Mouse (Mus musculus): ENCODE data around the gene Klhl28. TPM values are rescaled to one million over a fixed set of nuclear protein-coding genes. Genes with fewer than 3 reads are reported as not detected.
A peak's percentile ranks its signal among the peaks of the same experiment; 100 is the strongest.

Gene Klhl28
- polyA plus RNA-seq, 1 experiment from 2014 or later, result 24.9 TPM

DNA sequence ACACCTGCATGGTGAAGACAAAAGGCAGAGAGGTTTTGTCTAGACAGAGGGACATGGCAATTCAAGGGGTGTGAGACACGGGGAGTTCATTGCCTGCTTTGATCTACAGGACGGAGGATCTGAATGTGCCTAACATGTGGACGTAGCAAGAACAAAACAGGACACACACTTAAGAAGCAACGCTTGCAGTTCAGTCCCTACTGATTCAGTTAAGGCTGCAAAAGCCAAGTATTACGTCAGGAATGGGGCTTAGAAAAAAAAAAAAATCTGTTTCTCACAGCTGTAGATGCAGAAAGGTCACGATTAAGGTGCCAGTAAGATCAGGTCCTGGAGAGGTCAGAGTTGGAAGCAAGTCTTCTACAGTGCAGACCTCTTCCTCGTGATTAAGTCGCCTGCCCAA is 62.1 kb downstream of the Klhl28 start:
- no peak overlapping the region for H3K27ac ChIP-seq (ENCODE audit: low read depth, low read length)
- H3K4me1 ChIP-seq (replicated peaks; ENCODE audit: control insufficient read depth, insufficient read depth, low read length), result no peaks in the 10 kb centered on the region
- ATAC-seq (ENCODE audit: low FRiP score) (no peak), DNase-seq (ENCODE audit: low spot score) (no peak)
- no peaks in the 10 kb centered on the region for H3K27me3 ChIP-seq (ENCODE audit: control insufficient read depth, insufficient read depth, low read length)
- H3K9me3 ChIP-seq (ENCODE audit: control insufficient read depth, low read length), result no peaks in the 10 kb centered on the region
- H3K36me3 ChIP-seq (ENCODE audit: control insufficient read depth, insufficient read depth, low read length), result no peaks in the 10 kb centered on the region
- no peak overlapping the region for H3K9ac ChIP-seq (ENCODE audit: low read depth, low read length)
- H3K4me2 ChIP-seq (replicated peaks; ENCODE audit: low read depth, low read length), result no peak overlapping the region
- no peak overlapping the region for H3K4me3 ChIP-seq (ENCODE audit: low read depth, low read length)
- WGBS, result 56% methylated on average over 8 of the region's 8 CpGs

DNA sequence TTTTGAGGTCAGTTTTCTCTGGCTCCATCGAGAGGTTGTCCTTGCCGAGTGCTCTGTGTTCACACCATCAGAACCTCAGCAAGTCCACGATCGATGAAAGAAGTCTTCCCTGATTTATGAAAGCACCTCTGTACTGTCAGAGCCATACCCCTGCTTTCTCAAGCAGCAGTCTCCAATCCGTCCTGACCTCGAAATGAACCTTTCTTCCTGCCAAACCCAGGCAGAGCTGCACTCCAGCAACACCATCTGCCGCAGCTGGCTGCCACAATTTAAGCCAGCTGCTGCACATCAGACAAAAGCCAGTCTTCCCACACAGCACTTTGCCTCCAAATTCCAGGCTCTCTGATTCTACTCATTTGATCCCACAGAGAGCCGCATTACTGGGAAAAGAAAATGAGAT is 62.8 kb downstream of the Klhl28 start:
- Histone ChIP-seq H3K27ac (ENCODE audit: low read depth, low read length) (no peak overlapping the region), H3K9me3 (ENCODE audit: control insufficient read depth, low read length) (no peaks in the 10 kb centered on the region), H3K4me1 (replicated peaks; ENCODE audit: control insufficient read depth, insufficient read depth, low read length) (no peaks in the 10 kb centered on the region), H3K9ac (ENCODE audit: low read depth, low read length) (no peak overlapping the region), H3K36me3 (ENCODE audit: control insufficient read depth, insufficient read depth, low read length) (no peaks in the 10 kb centered on the region), H3K4me2 (replicated peaks; ENCODE audit: low read depth, low read length) (no peak overlapping the region), H3K4me3 (ENCODE audit: low read depth, low read length) (no peak overlapping the region), H3K27me3 (ENCODE audit: control insufficient read depth, insufficient read depth, low read length) (no peaks in the 10 kb centered on the region)
- WGBS, result 44% methylated on average over 8 of the region's 8 CpGs
- ATAC-seq (ENCODE audit: low FRiP score) (peak; percentile 53; the same call in 1 of the 2 replicates), DNase-seq (ENCODE audit: low spot score) (peak; percentile 53)

DNA sequence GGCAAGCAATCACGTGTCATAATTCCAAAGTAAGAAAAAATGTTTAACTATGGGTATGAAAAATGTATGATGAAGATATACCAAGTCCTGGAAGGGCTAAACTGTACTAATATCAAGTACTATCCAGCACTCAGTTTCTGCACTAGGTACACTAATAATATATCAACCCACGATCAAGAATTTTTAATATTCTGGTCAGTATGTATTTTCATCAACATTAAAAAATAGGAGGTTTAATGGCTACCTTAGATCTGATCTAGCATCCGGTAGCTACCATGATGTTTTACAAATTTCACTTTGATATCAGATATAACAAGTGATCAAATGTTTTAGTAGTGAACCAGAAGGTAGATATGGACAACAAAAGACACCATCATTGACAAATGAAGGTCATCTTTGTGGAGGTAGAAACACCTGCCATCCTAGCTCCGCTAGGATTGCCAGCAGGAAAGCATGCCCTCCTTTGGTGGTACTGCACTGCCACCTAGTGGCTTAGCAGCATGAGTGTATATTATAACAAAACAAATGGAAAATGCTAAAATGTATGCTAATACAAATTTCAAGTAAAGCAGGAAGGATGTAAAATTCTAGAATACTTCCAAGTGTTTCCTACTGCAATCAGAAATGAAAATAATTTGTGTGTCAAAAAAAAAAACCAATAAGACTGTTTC is 68.1 kb downstream of the Klhl28 start:
- no peaks in the 10 kb centered on the region for H3K4me1 ChIP-seq (replicated peaks; ENCODE audit: control insufficient read depth, insufficient read depth, low read length)
- peak; percentile 72 for ATAC-seq (ENCODE audit: low FRiP score)
- H3K4me3 ChIP-seq (ENCODE audit: low read depth, low read length), result no peak overlapping the region
- H3K9ac ChIP-seq (ENCODE audit: low read depth, low read length), result no peak overlapping the region
- DNase-seq (ENCODE audit: low spot score), result peak; percentile 76
- no peaks in the 10 kb centered on the region for H3K36me3 ChIP-seq (ENCODE audit: control insufficient read depth, insufficient read depth, low read length)
- no peaks in the 10 kb centered on the region for H3K27me3 ChIP-seq (ENCODE audit: control insufficient read depth, insufficient read depth, low read length)
- H3K4me2 ChIP-seq (replicated peaks; ENCODE audit: low read depth, low read length), result no peak overlapping the region
- H3K27ac ChIP-seq (ENCODE audit: low read depth, low read length), result no peak overlapping the region
- 45% methylated on average over 4 of the region's 4 CpGs for WGBS
- no peaks in the 10 kb centered on the region for H3K9me3 ChIP-seq (ENCODE audit: control insufficient read depth, low read length)

Other genes starting within 250 kb of the Klhl28 start
- gene Gm527, start 47.6 kb downstream of the Klhl28 start, polyA plus RNA-seq (2014; fragmentation: Nextera tagmentation; extraction: Ambion mirVana), result 2.2 and 3.1 TPM in 2 replicates
- 27.0 and 31.8 TPM in 2 replicates for gene Togaram1, start 270 bp upstream of the Klhl28 start, polyA plus RNA-seq (2014; fragmentation: Nextera tagmentation; extraction: Ambion mirVana)
- gene Prpf39, start 70.8 kb upstream of the Klhl28 start, polyA plus RNA-seq (2014; fragmentation: Nextera tagmentation; extraction: Ambion mirVana), result 61.6 and 64.9 TPM in 2 replicates
- gene Fkbp3, start 108.5 kb upstream of the Klhl28 start, polyA plus RNA-seq (2014; fragmentation: Nextera tagmentation; extraction: Ambion mirVana), result 706 TPM in 2 replicates
- 10.5 and 13.1 TPM in 2 replicates for gene Fancm, start 110.1 kb upstream of the Klhl28 start, polyA plus RNA-seq (2014; fragmentation: Nextera tagmentation; extraction: Ambion mirVana)
- 67.9 and 74.9 TPM in 2 replicates for gene Mis18bp1, start 207.1 kb upstream of the Klhl28 start, polyA plus RNA-seq (2014; fragmentation: Nextera tagmentation; extraction: Ambion mirVana)

Measured in hindbrain, embryonic 11.5 days (tissue).